Mouse (Mus musculus): ENCODE results near the gene Spata7. TPM values are rescaled to one million over a fixed set of nuclear protein-coding genes. Genes with fewer than 3 reads are reported as not detected.

The Spata7 gene
- 2.5 and 4.1 TPM in 2 replicates for polyA plus RNA-seq (2012; rRNA removed)

- H3K4me1 ChIP-seq (ENCODE audit: control insufficient read depth, insufficient read depth, low read length), result no peaks in the 10 kb centered on the region
- no peak for TF ChIP-seq POLR2A (IDR thresholded peaks at IDR 0.05; ENCODE audit: borderline replicate concordance, extremely low read depth, low read depth, low read length)
- DNase-seq, result peak; percentile 77
- WGBS, result 1% methylated on average over 32 of the region's 32 CpGs
- peak within 1 kb of the TSS; percentile 90 for H3K4me3 ChIP-seq (replicated peaks; ENCODE audit: extremely low read depth, low read depth, low read length)
These were observed at the start of gene Spata7 for GRCm38 (mm10) chr12:98627392-98628259. Spata7 (plus strand) TSS chr12:98628157.

- Histone ChIP-seq H3K4me1 (ENCODE audit: control insufficient read depth, insufficient read depth, low read length) (no peaks in the 10 kb centered on the region), H3K4me3 (replicated peaks; ENCODE audit: extremely low read depth, low read depth, low read length) (no peak overlapping the region)
- TF ChIP-seq CTCF (IDR thresholded peaks at IDR 0.05; ENCODE audit: insufficient read depth, low read length), result no peak
- no peak for TF ChIP-seq POLR2A (IDR thresholded peaks at IDR 0.05; ENCODE audit: borderline replicate concordance, extremely low read depth, low read depth, low read length)
- no peak for DNase-seq
- WGBS, result 30% methylated on average over 3 of the region's 3 CpGs
These were observed 42.7 kb upstream of the Spata7 start for GRCm38 (mm10) chr12:98585302-98585701.

- no peak for DNase-seq
- TF ChIP-seq CTCF (IDR thresholded peaks at IDR 0.05; ENCODE audit: insufficient read depth, low read length), result no peak
- no peak for TF ChIP-seq POLR2A (IDR thresholded peaks at IDR 0.05; ENCODE audit: borderline replicate concordance, extremely low read depth, low read depth, low read length)
- Histone ChIP-seq H3K4me3 (replicated peaks; ENCODE audit: extremely low read depth, low read depth, low read length) (no peak overlapping the region), H3K4me1 (ENCODE audit: control insufficient read depth, insufficient read depth, low read length) (no peaks in the 10 kb centered on the region)
- whole genome bisulfite sequencing, result 60% methylated on average over 6 of the region's 6 CpGs
These were observed 39.4 kb upstream of the Spata7 start for GRCm38 (mm10) chr12:98588573-98588972.

DNA sequence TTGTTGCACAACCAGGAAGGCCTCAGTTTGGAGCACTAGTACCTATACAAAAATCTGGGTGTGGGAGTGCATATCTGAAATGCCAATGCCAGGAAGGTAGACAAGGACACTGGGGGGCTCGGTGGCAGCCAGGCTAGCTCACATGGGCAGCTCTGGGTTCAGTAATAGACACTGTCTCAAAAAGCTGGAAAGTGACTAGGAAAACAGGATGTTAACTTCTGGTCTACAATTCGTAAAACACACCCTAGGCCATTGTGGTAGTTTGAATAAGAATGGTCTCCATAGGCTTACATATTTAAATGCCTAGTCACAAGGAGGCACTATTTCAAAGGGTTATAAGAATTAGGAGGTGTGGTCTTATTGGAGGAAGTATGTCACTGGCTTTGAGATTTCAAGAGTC, 36.9 kb upstream of the Spata7 start:
- TF ChIP-seq CTCF (IDR thresholded peaks at IDR 0.05; ENCODE audit: insufficient read depth, low read length) (no peak), POLR2A (IDR thresholded peaks at IDR 0.05; ENCODE audit: borderline replicate concordance, extremely low read depth, low read depth, low read length) (no peak)
- Histone ChIP-seq H3K4me1 (ENCODE audit: control insufficient read depth, insufficient read depth, low read length) (no peaks in the 10 kb centered on the region), H3K4me3 (replicated peaks; ENCODE audit: extremely low read depth, low read depth, low read length) (no peak overlapping the region)
- no peak for DNase-seq
- 79% methylated on average over 2 of the region's 2 CpGs for WGBS

DNA sequence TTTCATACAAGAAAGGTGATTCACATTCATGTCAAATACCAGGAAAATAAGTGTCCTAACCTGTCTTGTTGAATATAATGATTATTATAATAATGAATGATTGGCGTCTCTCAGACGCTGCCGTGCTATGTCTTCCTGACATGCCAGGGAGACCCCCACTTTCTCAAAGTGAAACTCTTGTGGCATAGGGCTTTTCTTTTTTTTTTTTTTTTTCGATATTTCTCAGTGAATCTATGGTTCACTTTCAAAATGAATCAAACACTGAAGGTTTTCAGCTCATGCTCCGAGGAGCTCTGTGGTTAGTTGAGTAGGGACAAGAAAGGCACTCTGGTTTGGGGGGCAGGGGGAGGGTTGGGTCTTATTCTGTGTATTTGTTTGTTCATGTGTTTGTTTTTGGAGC, 27.1 kb upstream of the Spata7 start:
- WGBS, result 75% methylated on average over 5 of the region's 5 CpGs
- DNase-seq, result no peak
- H3K4me3 ChIP-seq (replicated peaks; ENCODE audit: extremely low read depth, low read depth, low read length), result no peak overlapping the region
- no peaks in the 10 kb centered on the region for H3K4me1 ChIP-seq (ENCODE audit: control insufficient read depth, insufficient read depth, low read length)
- TF ChIP-seq POLR2A (IDR thresholded peaks at IDR 0.05; ENCODE audit: borderline replicate concordance, extremely low read depth, low read depth, low read length) (no peak), CTCF (IDR thresholded peaks at IDR 0.05; ENCODE audit: insufficient read depth, low read length) (no peak)

DNA sequence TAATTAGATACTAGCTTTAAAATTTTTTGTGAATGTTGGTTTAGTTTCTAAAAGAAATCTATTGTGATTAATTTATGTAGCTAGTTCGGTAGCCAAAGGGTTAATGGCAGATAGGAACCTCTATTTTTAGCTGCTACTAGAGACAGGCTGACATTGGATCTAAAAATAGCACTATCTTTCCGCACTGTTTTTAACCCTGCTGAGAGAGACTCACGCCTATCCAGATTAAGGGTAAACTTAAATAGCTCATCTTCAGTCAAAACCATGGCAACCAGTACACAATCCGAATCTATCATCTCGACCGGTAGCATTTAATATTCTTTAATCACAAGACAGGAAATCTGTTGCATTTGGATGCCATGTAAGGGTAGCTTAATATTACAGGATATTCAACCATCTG, 25.8 kb upstream of the Spata7 start:
- Histone ChIP-seq H3K4me3 (replicated peaks; ENCODE audit: extremely low read depth, low read depth, low read length) (no peak overlapping the region), H3K4me1 (ENCODE audit: control insufficient read depth, insufficient read depth, low read length) (no peaks in the 10 kb centered on the region)
- no peak for DNase-seq
- TF ChIP-seq CTCF (IDR thresholded peaks at IDR 0.05; ENCODE audit: insufficient read depth, low read length), result no peak
- WGBS, result 18% methylated on average over 6 of the region's 6 CpGs

DNA sequence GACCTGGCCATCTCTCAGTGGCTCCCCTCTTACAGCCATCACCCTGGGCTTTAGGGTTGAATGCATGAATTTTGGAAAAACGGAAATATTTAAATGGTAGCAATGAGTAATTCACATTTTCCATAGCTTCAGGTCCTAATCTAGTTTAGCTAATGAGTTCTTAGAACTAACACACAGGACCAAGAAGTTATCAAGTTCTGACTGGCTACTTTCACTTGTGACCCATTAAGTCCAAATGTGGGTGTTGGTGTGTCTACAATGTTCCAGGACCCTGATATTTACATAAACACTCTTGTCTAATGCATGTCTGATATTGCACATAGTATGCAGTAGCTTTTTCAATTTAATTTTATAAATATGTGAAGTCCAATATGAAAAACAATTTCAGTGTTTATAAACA, 22.7 kb upstream of the Spata7 start:
- WGBS, result 67% methylated on average over 1 of the region's 1 CpGs
- DNase-seq, result no peak
- TF ChIP-seq POLR2A (IDR thresholded peaks at IDR 0.05; ENCODE audit: borderline replicate concordance, extremely low read depth, low read depth, low read length) (no peak), CTCF (IDR thresholded peaks at IDR 0.05; ENCODE audit: insufficient read depth, low read length) (no peak)
- Histone ChIP-seq H3K4me3 (replicated peaks; ENCODE audit: extremely low read depth, low read depth, low read length) (no peak overlapping the region), H3K4me1 (ENCODE audit: control insufficient read depth, insufficient read depth, low read length) (no peaks in the 10 kb centered on the region)

GRCm38 (mm10) chr12:98606595-98607290, 21.2 kb upstream of the Spata7 start:
- 66% methylated on average over 5 of the region's 5 CpGs for WGBS

GRCm38 (mm10) chr12:98610341-98610740, 17.6 kb upstream of the Spata7 start:
- no peaks in the 10 kb centered on the region for H3K4me1 ChIP-seq (ENCODE audit: control insufficient read depth, insufficient read depth, low read length)
- TF ChIP-seq POLR2A (IDR thresholded peaks at IDR 0.05; ENCODE audit: borderline replicate concordance, extremely low read depth, low read depth, low read length) (no peak), CTCF (IDR thresholded peaks at IDR 0.05; ENCODE audit: insufficient read depth, low read length) (no peak)
- no peak for DNase-seq
- WGBS, result 59% methylated on average over 3 of the region's 3 CpGs
- no peak overlapping the region for H3K4me3 ChIP-seq (replicated peaks; ENCODE audit: extremely low read depth, low read depth, low read length)

More at GRCm38 (mm10) chr12:98606595-98607290, 21.2 kb upstream of the Spata7 start:
- Histone ChIP-seq H3K4me1 (ENCODE audit: control insufficient read depth, insufficient read depth, low read length) (no peaks in the 10 kb centered on the region), H3K4me3 (replicated peaks; ENCODE audit: extremely low read depth, low read depth, low read length) (no peak overlapping the region)
- DNase-seq, result no peak
- TF ChIP-seq POLR2A (IDR thresholded peaks at IDR 0.05; ENCODE audit: borderline replicate concordance, extremely low read depth, low read depth, low read length) (no peak), CTCF (IDR thresholded peaks at IDR 0.05; ENCODE audit: insufficient read depth, low read length) (no peak)
